Mouse (Mus musculus): ENCODE data around the gene Lbhd2.

Gene Lbhd2

DNA sequence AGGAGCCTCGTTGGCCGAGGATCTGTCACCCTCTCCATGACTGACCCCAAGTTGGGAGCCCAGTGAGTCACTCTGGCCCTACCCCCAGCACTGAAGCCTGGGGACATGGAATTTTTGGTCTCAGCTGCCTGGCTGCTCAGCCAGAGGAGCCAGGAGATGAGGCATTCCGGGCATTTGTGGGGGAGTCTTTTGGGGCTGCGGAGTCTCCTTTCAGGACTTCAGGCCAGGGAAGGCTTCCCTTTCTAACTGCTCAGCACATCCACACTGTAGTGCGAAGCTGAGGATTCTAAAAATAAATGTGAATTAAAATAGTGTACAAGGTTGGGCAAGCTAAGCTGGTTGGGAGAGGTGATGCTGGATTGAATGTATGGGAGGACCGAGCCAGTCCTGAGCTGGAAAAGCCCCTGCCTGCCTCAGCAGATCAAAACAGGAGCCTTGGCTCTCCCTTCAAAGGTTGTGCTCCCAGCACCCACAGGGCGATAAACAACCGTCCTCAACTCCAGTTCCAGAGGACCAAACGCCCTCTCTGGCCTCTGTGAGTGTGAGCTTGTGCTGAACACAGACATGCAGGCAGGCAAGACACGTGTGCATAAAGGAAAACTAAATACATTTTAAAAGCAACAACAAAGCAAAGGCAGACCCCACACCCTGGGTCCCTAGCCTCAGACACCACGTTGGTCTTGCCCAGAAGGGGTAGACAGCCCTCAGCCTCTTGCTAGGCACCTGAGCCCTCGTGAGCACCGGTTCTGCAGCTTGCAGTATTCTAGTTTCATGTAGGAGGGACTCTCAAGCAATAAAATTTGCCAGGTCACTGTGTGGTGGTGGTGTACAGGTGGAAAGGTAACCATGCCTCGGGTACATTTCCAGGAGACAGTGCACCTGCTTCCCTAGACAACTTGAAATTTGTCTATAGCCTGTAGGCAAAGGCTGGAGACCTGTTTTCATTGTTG, 24.5 kb downstream of the Lbhd2 start:
- DNase-seq (ENCODE audit: extremely low spot score), result no peak

DNA sequence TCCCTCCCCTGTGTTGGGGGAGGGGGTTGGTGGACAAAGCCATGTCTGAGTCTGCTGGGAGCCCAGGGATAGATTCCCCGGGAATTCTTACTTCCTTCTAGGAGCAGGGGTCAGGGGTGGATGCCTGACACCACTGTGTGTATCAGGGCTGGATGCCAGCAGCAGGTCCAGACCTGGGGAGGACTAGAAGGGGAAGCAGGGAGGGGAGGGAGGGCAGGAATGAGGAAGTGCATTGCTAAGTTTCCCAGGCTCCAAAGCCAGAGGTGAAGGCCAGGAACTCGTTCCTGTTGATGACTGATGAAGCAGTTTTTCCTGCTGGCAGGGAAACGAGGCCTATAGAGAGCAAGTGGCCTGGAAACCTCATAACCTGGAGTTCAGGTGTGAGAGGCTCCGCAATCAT, 25.5 kb downstream of the Lbhd2 start:
- DNase-seq (ENCODE audit: extremely low spot score), result no peak

DNA sequence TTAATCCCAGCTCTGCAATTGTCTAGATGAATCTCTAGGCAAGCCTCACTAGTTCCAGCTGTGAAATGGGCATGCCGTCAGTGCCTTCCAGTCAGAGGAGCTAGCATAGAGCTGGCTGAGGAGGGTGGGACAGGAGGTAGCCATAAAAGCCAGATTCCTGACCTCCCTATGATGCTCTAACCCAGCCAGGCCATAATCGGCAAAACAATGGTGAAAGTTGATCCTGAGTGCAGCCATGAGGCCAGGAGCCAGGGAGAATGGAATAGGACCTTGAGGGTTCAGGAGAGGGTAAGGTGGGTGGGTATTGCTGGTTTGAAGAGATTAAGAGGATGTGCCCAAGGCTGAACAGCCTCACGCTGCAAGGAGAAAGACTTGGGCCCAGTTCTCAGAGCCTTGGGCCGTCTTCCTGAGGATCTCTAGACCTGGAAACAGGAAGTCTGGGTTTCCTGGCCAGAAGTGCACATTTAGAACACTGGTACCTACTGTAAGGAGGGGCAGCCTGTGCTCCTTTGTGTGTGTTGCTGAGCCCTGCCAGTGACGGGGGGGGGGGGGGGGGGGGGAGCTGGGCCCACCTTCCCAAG, 26.2 kb downstream of the Lbhd2 start:
- no peak for DNase-seq (ENCODE audit: extremely low spot score)

GRCm38 (mm10) chr12:111434164-111434744, 27.6 kb downstream of the Lbhd2 start:
- no peak for DNase-seq (ENCODE audit: extremely low spot score)

GRCm38 (mm10) chr12:111434745-111435327, 28.2 kb downstream of the Lbhd2 start:
- no peak for DNase-seq (ENCODE audit: extremely low spot score)

DNA sequence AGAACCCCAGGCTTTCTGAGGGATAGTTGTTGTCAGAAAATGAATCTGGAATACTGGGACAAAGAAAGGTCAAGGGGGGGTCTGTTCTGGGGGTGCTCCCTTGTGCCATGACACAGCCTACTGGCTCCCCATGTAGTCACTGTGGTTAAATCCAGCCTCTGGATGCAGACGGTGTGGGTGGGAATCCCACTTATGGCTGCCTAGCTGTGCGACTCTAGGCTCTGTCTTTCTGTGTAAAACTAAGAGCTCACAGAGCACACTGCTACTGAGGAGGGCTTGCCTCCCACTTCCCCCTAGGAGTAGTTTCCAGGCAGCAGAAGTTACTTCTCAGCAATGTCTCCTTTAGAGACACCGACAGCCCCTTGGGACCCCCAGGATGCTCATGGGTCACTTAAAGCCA, 29.6 kb downstream of the Lbhd2 start:
- DNase-seq (ENCODE audit: extremely low spot score), result no peak

- no peak for DNase-seq (ENCODE audit: extremely low spot score)
Observed at GRCm38 (mm10) chr12:111436640-111437039, 30.0 kb downstream of the Lbhd2 start.

DNA sequence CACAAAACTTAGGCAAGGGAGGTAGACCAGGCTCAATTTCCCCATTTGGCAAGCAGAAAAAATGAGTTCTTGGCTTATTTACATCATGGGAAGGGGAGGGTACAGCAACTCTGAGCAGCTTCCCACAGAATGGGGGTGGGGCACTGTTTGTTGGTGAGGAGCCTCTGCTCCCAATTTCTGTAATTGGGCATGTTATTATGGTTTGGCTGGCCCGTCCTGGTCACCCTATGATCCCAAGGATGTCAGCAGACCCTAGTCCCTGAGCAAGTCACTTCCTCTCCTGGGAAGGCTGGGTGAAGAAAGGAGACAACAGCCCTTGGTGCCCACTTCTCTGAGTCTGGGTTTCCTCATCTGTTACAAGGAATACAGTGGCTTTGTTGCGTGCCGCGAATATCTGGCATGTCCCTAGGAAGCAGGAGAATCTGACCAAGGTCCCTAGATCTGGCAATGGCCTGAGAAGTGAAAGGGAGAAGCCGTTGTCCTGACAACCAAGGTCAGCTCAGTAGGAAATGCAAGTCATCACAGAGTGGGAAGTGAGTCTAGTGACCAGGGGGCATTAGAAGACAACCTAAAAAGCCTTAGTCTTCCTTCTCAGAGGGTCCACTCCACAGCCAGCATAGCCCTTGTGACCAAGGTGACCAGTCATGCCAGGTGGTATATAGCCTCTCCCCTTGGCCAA, 30.8 kb downstream of the Lbhd2 start:
- no peak for DNase-seq (ENCODE audit: extremely low spot score)

DNA sequence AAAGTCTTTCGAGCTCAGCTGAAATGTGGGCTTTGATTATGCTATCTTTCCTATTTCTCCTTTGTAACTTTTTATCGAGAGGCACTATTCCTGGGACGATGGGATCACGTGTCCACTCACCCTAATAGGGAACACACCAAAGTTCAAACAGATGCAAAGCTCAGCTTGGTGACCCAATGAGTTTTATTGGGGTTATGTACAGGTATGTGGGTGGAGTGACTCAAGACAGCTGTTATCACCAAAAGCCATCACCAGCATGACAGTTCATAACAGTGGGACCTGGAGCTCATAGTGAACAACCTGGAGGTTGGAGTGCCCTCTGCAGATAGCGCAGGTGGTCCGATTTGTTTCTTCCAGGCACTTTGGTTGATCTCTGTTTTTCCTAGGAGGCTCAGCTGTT, 32.2 kb downstream of the Lbhd2 start:
- DNase-seq (ENCODE audit: extremely low spot score), result no peak

GRCm38 (mm10) chr12:111440701-111441373, 34.2 kb downstream of the Lbhd2 start:
- DNase-seq (ENCODE audit: extremely low spot score), result no peak

- DNase-seq (ENCODE audit: extremely low spot score), result no peak
Observed at GRCm38 (mm10) chr12:111441523-111441922, 34.9 kb downstream of the Lbhd2 start.

DNA sequence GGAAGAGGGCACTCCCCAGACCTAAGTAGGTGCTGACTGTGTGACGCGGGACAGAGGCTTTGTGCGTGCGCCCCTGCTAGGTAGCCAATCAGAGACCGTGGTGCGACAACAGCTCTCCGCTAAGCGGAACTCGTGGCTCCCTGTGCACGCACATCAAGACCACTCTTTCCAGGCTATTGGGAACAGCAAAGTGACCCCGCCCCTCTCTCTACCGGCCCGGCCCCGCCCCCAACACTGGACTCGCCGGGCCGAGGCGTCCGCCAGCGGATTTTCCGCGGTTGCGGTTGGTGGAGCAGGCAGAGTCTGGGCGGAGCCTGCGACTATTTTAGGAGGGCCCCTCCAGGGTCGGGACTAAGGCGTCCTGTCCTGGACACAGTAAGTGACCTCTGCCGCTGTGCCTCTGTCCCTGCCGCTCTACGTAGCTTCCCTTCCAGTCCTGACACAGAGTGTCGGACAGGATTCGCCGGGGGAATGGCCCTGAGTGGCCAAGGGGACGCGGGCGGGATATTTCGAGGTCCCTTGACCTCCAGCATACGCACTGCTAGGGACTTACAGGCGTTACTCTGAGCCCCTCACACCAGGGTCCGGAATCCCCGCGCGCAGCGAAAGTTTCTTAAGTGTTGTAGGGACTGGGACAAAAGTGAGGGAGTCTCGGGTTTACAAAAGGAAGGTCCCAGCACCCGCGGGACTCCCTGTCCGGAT, 35.9 kb downstream of the Lbhd2 start, which contains the start of gene Tnfaip2:
Tnfaip2 (plus strand) TSS at position 161 of the 702 bp plus-strand sequence.
- peak; percentile 87 for DNase-seq (ENCODE audit: extremely low spot score)

DNA sequence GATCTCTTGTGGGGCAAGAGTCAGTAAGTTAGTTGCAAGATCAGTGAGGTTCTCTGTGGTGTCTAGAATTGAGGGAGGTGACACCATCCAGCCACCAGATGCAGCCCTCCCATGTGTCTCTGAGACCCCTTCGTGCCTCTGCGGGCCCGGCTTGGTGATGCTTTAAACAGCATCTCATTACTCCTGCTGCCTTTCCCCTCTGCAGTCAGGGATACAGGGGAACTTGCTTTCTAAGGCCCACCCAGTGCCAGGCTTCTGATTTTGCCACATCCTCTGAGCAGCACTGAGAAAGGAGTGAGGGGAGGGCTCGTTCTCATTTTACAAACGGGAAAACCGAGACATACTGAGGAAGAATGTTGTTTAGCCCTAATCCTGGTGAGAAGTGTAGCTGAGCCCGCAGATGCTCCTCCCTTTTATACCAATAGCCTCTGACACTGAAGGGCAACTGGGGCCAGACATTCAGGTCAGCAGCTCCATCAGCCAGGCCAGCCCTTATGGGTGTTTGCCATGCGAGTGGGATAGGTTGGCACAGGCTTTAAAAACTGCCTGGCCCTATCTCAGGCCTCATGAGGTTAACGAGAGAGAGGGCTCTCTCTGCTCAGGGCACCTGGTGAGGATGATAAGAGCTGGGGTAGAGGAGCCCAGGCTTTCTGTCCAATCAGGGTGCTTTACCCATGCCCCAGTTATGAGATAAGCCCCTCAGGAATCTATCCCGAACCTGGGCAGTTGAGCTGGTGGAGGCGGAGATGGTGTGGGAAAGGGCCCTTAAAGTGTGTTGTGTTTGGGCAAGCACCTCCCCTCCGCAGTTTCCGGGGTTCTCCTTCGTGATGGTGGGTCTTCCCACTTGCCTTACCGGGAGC, 36.6 kb downstream of the Lbhd2 start:
- no peak for DNase-seq (ENCODE audit: extremely low spot score)

- DNase-seq (ENCODE audit: extremely low spot score), result no peak
Observed at GRCm38 (mm10) chr12:111443921-111444831, 37.6 kb downstream of the Lbhd2 start.

DNA sequence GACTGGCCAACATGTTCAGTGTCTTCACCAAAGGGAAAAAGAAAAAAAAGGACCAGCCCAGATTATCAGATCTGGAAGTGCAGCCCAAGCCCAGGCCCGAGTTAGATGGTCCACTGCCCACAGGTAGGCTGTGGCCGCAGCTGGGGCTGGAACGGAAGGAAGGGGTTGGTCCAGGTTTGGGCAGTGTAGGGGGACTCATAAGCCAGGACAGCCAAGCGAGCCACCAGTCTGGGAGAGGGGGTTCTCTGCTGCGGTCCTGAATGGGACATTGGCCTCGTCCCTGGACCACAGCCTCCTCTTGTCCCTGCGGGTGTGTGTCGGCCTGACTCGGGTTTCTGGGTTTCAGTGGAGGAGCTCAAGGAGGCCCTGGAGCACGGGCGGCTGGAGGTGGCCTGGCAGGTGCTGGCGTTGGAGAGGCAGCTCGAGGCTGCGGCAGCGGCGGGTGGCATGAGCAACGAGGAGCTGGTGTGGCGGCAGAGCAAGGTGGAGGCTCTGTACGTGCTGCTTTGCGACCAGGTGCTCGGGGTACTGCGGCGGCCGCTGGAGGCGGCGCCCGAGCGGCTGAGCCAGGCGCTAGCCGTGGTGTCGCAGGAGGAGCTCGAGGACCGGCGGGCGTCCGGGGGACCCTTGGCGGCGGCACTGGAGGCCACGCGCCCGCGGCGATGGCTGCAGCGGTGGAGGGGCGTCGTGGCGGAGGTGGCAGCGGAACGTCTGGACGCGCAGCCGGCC, 38.7 kb downstream of the Lbhd2 start:
- no peak for DNase-seq (ENCODE audit: extremely low spot score)

GRCm38 (mm10) chr12:111445890-111446613, 39.4 kb downstream of the Lbhd2 start:
- no peak for DNase-seq (ENCODE audit: extremely low spot score)

DNA sequence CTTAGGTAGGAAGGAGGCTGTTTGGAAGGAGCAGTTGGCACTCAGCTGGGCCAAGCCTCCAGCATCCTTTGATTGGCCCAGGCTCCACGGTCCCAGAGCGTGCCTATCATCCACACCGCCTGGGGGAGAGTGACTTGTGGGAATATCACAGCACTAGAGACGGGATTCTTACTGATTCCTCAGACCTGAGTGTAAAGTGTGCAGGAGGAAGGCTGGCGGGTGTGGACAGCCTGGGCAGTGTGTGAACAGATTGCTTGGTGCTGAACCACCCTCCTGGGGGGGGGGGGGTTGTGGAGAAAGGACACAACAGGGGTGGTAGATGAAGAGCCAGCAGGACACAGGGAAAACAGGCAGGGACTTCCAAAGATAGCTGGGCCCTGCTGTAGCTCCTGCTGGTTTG, 40.1 kb downstream of the Lbhd2 start:
- no peak for DNase-seq (ENCODE audit: extremely low spot score)
